Mouse (Mus musculus): ENCODE measurements around the gene Zscan4c. TPM values are rescaled to one million over a fixed set of nuclear protein-coding genes. Genes with fewer than 3 reads are reported as not detected.
"Not testable (repeated sequence)": the region's sequence is repeated elsewhere in the genome, so short reads cannot be mapped to it uniquely, and the experiment has no call there.

Gene Zscan4c
- polyA plus RNA-seq (2014; fragmentation: Nextera tagmentation; extraction: Ambion mirVana) = not detected in 2 replicates

DNA sequence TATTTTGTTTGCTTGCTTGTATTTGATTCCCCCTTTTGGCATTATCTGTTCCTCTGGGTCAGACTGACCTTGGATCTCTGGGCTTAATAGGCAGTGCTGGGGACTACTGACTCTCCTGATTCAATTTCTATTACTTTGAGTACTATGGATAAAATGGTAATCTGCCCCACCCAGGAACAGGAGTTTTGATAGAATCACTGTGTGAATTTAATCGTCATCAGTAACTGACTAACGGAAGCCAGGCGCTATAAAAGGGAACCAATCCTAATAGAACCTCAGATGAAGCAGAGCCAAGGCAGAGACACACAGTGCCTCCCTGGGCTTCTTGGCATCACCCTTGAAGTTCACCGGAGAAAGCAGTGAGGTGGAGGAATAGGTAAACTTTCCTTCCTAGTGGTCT lies at the start of gene Zscan4c:
Zscan4c (plus strand) TSS at position 301 of the 400 bp plus-strand sequence.
- not testable (repeated sequence) for H3K4me1 ChIP-seq (replicated peaks; ENCODE audit: control insufficient read depth, insufficient read depth, low read length); H3K9ac ChIP-seq (ENCODE audit: low read depth, low read length); H3K4me3 ChIP-seq (ENCODE audit: low read depth, low read length); H3K9me3 ChIP-seq (ENCODE audit: control insufficient read depth, low read length); ATAC-seq (ENCODE audit: low FRiP score); H3K4me2 ChIP-seq (replicated peaks; ENCODE audit: low read depth, low read length); H3K36me3 ChIP-seq (ENCODE audit: control insufficient read depth, insufficient read depth, low read length); H3K27me3 ChIP-seq (ENCODE audit: control insufficient read depth, insufficient read depth, low read length); H3K27ac ChIP-seq (ENCODE audit: low read depth, low read length); DNase-seq (ENCODE audit: low spot score)
- 95% methylated on average over 4 of the region's 4 CpGs for WGBS

Other genes with a start within 250 kb of the Zscan4c start
- gene Zscan4b, start 100.7 kb upstream of the Zscan4c start, polyA plus RNA-seq (2014; fragmentation: Nextera tagmentation; extraction: Ambion mirVana) = not detected in 2 replicates
- not detected in 2 replicates for gene Zscan4-ps1, start 63.9 kb downstream of the Zscan4c start, polyA plus RNA-seq (2014; fragmentation: Nextera tagmentation; extraction: Ambion mirVana)
- not detected in 2 replicates for gene Zscan4d, start 160.4 kb downstream of the Zscan4c start, polyA plus RNA-seq (2014; fragmentation: Nextera tagmentation; extraction: Ambion mirVana)

Measured in hindbrain, embryonic 11.5 days (tissue).